Mouse (Mus musculus) megakaryocyte progenitor cell, adult 5-6 weeks (primary cell): ENCODE data around the gene Isoc2b. TPM values are rescaled to one million over a fixed set of nuclear protein-coding genes. Genes with fewer than 3 reads are reported as not detected.
A peak's percentile ranks its signal among the peaks of the same experiment; 100 is the strongest.
"Not testable (repeated sequence)": the region's sequence is repeated elsewhere in the genome, so short reads cannot be mapped to it uniquely, and the experiment has no call there.

Experiments used
- ATAC-seq: replicated peaks from 2 replicates; pipeline ENCODE4 v1.8.0; 2016; ENCODE audit warnings: mild to moderate bottlenecking, moderate TSS enrichment, inconsistent platforms; ENCODE audit not compliant: poor library complexity
- total RNA-seq, 2 experiments: library from RNA; stranded (forward) in 1 of 2; stranded (reverse) in 1 of 2; fragments of 157-497, 149-512 nt in 1 of 2; fragments of 200-1000 nt in 1 of 2; gene quantifications; 2 replicates each; pipeline versions ENCODE4 v1.2.3 to v1.2.4; 2015 to 2017

Gene Isoc2b
- total RNA-seq, 2 experiments from 2014 or later = 9.1 to 34.9 TPM

GRCm38 (mm10) chr7:4866631-4867180 is 3.4 kb downstream of the Isoc2b start:
- no peak for ATAC-seq

GRCm38 (mm10) chr7:4865579-4866493 is 4.2 kb downstream of the Isoc2b start:
- ATAC-seq = peak; percentile 95

- ATAC-seq = peak; percentile 33
These were observed 5.0 kb downstream of the Isoc2b start for GRCm38 (mm10) chr7:4865090-4865489.

- no peak for ATAC-seq
These were observed 5.8 kb downstream of the Isoc2b start for GRCm38 (mm10) chr7:4864130-4864845.

GRCm38 (mm10) chr7:4863541-4864080 is 6.4 kb downstream of the Isoc2b start:
- ATAC-seq = no peak

GRCm38 (mm10) chr7:4863041-4863440 is 7.0 kb downstream of the Isoc2b start:
- ATAC-seq = no peak

GRCm38 (mm10) chr7:4860926-4861325 is 9.1 kb downstream of the Isoc2b start:
- ATAC-seq = not testable (repeated sequence)

- no peak for ATAC-seq
These were observed 10.6 kb downstream of the Isoc2b start for GRCm38 (mm10) chr7:4859418-4859978.

GRCm38 (mm10) chr7:4857321-4857720 is 12.7 kb downstream of the Isoc2b start:
- no peak for ATAC-seq

- ATAC-seq = no peak
These were observed 13.6 kb downstream of the Isoc2b start for GRCm38 (mm10) chr7:4856508-4856907.

- ATAC-seq = no peak
These were observed 16.4 kb downstream of the Isoc2b start for GRCm38 (mm10) chr7:4853613-4854012.

GRCm38 (mm10) chr7:4851315-4851688 is 18.8 kb downstream of the Isoc2b start:
- ATAC-seq = no peak

- ATAC-seq = no peak
These were observed 19.3 kb downstream of the Isoc2b start for GRCm38 (mm10) chr7:4850621-4851314.

GRCm38 (mm10) chr7:4849372-4849771 is 20.7 kb downstream of the Isoc2b start:
- no peak for ATAC-seq

GRCm38 (mm10) chr7:4844917-4845309 is 25.1 kb downstream of the Isoc2b start:
- ATAC-seq = 0 out of 2 replicates have a peak, but pooled peaks have one; percentile 18

GRCm38 (mm10) chr7:4844245-4844916 is 25.7 kb downstream of the Isoc2b start, which contains the start of gene Shisa7:
Gene Shisa7 (minus strand): TSS chr7:4844696.
- ATAC-seq = no peak

GRCm38 (mm10) chr7:4843604-4844244 is 26.3 kb downstream of the Isoc2b start:
- no peak for ATAC-seq

- ATAC-seq = peak; percentile 46
These were observed 27.4 kb downstream of the Isoc2b start for GRCm38 (mm10) chr7:4842634-4843131.

GRCm38 (mm10) chr7:4842077-4842476 is 28.0 kb downstream of the Isoc2b start:
- ATAC-seq = peak; percentile 20; the same call in 1 of the 2 replicates
